Mouse (Mus musculus): Measurements from ENCODE around the gene Svop. TPM values are rescaled to one million over a fixed set of nuclear protein-coding genes. Genes with fewer than 3 reads are reported as not detected.

Svop gene
- polyA plus RNA-seq, 1 experiment = 0.04 TPM

DNA sequence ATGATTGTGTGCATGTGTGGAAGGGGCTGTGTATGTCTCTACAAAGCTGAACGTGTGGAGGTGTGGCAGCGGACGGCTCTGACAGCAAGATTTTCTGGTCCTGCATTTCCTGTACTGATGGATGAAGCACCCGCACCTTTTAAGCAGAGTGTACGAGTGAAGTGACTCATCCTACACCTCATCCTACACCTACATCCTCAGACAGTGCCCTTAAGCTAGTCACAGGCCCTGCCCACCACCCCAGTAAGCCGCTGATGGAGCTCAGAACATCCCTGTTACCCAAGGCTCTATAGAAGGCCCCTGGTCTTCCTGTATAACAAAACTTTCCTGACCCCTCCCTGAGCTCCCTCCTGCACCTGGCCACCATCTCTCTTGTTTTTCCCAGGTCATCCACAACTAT lies 67.0 kb downstream of the Svop start:
- H3K4me3 ChIP-seq (ENCODE audit: insufficient read depth, poor library complexity, severe bottlenecking) = no peak overlapping the region

DNA sequence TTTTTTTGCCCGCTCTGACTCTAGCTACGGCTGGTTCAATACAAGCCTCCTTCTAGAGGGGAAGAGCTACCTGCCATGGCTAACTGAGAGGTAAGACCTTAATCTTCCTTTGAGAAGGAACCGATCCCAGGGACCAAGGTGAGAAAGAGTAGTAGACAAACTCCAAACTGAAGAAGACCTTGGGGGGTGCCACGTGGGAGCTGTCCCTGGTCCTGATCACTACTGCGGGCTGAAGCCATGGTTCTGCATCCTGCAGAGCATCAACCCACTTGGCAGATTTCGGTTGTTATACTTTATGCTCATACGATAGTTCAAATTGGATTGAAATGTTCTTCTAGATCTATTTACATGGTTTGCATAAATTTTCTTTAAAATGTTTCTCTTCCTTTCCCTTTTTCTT lies 76.2 kb downstream of the Svop start:
- H3K27me3 ChIP-seq (ENCODE audit: control insufficient read depth, insufficient read depth, insufficient read length) = peaks cover 27% of the 10 kb centered on the region
- H3ac ChIP-seq (ENCODE audit: control insufficient read depth, insufficient read length, low read depth) = no peak overlapping the region
- H3K79me3 ChIP-seq (ENCODE audit: low read depth) = no peaks in the 10 kb centered on the region
- no peak overlapping the region for H3K4me3 ChIP-seq (ENCODE audit: insufficient read depth, poor library complexity, severe bottlenecking)
- H3K79me2 ChIP-seq (ENCODE audit: control insufficient read depth, insufficient read depth) = no peaks in the 10 kb centered on the region
- H3K36me3 ChIP-seq (ENCODE audit: control insufficient read depth, insufficient read depth) = no peaks in the 10 kb centered on the region
- no peak for TF ChIP-seq CEBPB (IDR thresholded peaks at IDR 0.05; ENCODE audit: low read depth)
- no peak for TF ChIP-seq MYOD1 (IDR thresholded peaks at IDR 0.05; ENCODE audit: control insufficient read depth, insufficient read length, low read depth)
- no peak for TF ChIP-seq MAX (IDR thresholded peaks at IDR 0.05)
- no peak for TF ChIP-seq CTCF (IDR thresholded peaks at IDR 0.05; ENCODE audit: control insufficient read depth, insufficient read depth, insufficient read length)
- TF ChIP-seq FOSL1 (IDR thresholded peaks at IDR 0.05; ENCODE audit: insufficient read depth, low read length, poor library complexity, severe bottlenecking) = no peak
- TF ChIP-seq USF1 (IDR thresholded peaks at IDR 0.05; ENCODE audit: low read depth) = no peak
- no peak for TF ChIP-seq MYOG (IDR thresholded peaks at IDR 0.05; ENCODE audit: control insufficient read depth, extremely low read depth, insufficient read length)

More for the DNA sequence above, 67.0 kb downstream of the Svop start:
- H3K79me2 ChIP-seq (ENCODE audit: control insufficient read depth, insufficient read depth) = no peaks in the 10 kb centered on the region
- no peak overlapping the region for H3ac ChIP-seq (ENCODE audit: control insufficient read depth, insufficient read length, low read depth)
- no peaks in the 10 kb centered on the region for H3K79me3 ChIP-seq (ENCODE audit: low read depth)
- peaks cover 15% of the 10 kb centered on the region for H3K27me3 ChIP-seq (ENCODE audit: control insufficient read depth, insufficient read depth, insufficient read length)
- no peaks in the 10 kb centered on the region for H3K36me3 ChIP-seq (ENCODE audit: control insufficient read depth, insufficient read depth)
- no peak for TF ChIP-seq MYOG (IDR thresholded peaks at IDR 0.05; ENCODE audit: control insufficient read depth, extremely low read depth, insufficient read length)
- TF ChIP-seq CTCF (IDR thresholded peaks at IDR 0.05; ENCODE audit: control insufficient read depth, insufficient read depth, insufficient read length) = no peak
- no peak for TF ChIP-seq USF1 (IDR thresholded peaks at IDR 0.05; ENCODE audit: low read depth)
- TF ChIP-seq CEBPB (IDR thresholded peaks at IDR 0.05; ENCODE audit: low read depth) = no peak
- no peak for TF ChIP-seq FOSL1 (IDR thresholded peaks at IDR 0.05; ENCODE audit: insufficient read depth, low read length, poor library complexity, severe bottlenecking)
- TF ChIP-seq MAX (IDR thresholded peaks at IDR 0.05) = no peak

DNA sequence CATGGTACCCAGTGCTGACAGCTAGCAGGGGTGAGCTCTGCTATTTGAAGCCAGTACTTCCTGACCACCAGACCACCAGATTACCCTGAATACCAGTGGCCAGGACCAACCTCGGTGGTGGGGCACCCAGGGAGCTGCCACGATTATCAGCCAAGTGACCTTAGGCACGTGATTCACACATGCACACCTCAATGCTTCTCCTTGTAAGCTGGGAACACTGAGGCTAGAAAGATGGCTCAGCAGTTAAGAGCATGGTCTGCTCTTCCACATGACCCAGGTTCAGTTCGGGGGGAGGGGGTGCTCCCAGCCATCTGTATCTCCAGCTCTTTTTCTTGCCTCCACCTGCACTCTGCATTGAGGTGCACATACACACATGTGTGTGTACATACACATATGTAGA lies 82.3 kb downstream of the Svop start:
- Histone ChIP-seq H3K27me3 (ENCODE audit: control insufficient read depth, insufficient read depth, insufficient read length) (peaks cover 31% of the 10 kb centered on the region), H3K4me3 (ENCODE audit: insufficient read depth, poor library complexity, severe bottlenecking) (no peak overlapping the region), H3K79me2 (ENCODE audit: control insufficient read depth, insufficient read depth) (no peaks in the 10 kb centered on the region), H3K36me3 (ENCODE audit: control insufficient read depth, insufficient read depth) (no peaks in the 10 kb centered on the region), H3K79me3 (ENCODE audit: low read depth) (no peaks in the 10 kb centered on the region), H3ac (ENCODE audit: control insufficient read depth, insufficient read length, low read depth) (no peak overlapping the region)
- TF ChIP-seq CTCF (IDR thresholded peaks at IDR 0.05; ENCODE audit: control insufficient read depth, insufficient read depth, insufficient read length) (no peak), MAX (IDR thresholded peaks at IDR 0.05) (no peak), CEBPB (IDR thresholded peaks at IDR 0.05; ENCODE audit: low read depth) (no peak), USF1 (IDR thresholded peaks at IDR 0.05; ENCODE audit: low read depth) (no peak), MYOD1 (IDR thresholded peaks at IDR 0.05; ENCODE audit: control insufficient read depth, insufficient read length, low read depth) (no peak), FOSL1 (IDR thresholded peaks at IDR 0.05; ENCODE audit: insufficient read depth, low read length, poor library complexity, severe bottlenecking) (no peak), MYOG (IDR thresholded peaks at IDR 0.05; ENCODE audit: control insufficient read depth, extremely low read depth, insufficient read length) (no peak)

DNA sequence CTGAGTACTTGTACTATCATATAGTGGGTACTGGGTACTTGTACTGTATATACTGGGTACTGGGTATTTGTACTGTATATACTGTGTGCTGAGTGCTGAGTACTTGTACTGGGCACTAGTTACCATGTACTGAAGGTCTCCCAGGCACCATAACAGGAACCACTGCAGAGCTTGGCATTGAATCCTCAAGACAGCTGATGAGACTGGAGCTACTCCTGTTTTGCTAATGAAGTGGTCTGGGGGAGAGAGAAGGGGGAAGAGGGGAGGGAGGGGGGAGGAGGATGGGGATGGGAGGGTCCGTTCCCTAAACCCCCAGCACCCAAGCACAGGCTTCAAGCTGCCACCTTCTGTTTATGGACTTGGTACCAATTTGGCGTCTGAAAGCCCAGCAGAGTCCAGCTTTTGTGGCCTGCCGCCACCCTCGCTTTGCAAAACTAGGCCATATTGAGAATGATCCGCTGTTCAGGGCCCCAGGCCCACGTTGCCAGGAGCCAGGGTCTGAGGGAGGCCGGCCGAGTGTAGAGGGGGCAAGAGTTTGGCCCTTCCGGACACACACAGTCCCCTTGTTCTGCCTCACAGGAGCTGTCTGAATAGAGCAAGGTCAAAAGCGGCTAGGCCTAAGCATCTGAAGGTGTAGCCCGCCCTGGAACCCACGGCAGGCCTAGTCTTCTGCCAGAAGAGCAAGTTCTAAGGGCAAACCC lies 83.5 kb downstream of the Svop start:
- H3K79me3 ChIP-seq (ENCODE audit: low read depth) = no peaks in the 10 kb centered on the region
- TF ChIP-seq FOSL1 (IDR thresholded peaks at IDR 0.05; ENCODE audit: insufficient read depth, low read length, poor library complexity, severe bottlenecking) = no peak
- TF ChIP-seq CEBPB (IDR thresholded peaks at IDR 0.05; ENCODE audit: low read depth) = no peak
- no peak for TF ChIP-seq USF1 (IDR thresholded peaks at IDR 0.05; ENCODE audit: low read depth)
- no peak for TF ChIP-seq MYOD1 (IDR thresholded peaks at IDR 0.05; ENCODE audit: control insufficient read depth, insufficient read length, low read depth)
- H3K36me3 ChIP-seq (ENCODE audit: control insufficient read depth, insufficient read depth) = no peaks in the 10 kb centered on the region
- H3ac ChIP-seq (ENCODE audit: control insufficient read depth, insufficient read length, low read depth) = no peak overlapping the region
- no peaks in the 10 kb centered on the region for H3K79me2 ChIP-seq (ENCODE audit: control insufficient read depth, insufficient read depth)
- no peak overlapping the region for H3K4me3 ChIP-seq (ENCODE audit: insufficient read depth, poor library complexity, severe bottlenecking)
- peaks cover 39% of the 10 kb centered on the region for H3K27me3 ChIP-seq (ENCODE audit: control insufficient read depth, insufficient read depth, insufficient read length)

DNA sequence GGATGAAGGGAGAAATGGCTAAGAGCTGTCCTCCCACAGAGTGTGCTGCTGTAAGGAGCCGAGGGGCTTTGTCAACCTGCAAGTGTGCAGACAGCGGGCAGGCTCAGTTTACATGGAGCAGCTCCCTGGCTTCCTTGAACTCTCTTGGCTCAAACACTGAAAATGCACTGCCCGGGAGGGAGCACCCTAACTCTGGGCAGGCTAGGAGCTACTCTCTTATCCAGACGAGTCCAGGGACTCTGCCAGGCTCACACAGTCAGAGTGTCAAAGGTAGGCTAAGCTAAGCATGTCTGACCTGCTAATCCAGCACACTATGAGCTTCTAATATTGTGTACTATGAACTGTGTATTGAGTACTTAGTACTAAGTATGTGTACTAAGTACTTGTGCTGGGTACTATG lies 84.4 kb downstream of the Svop start:
- Histone ChIP-seq H3K79me3 (ENCODE audit: low read depth) (no peaks in the 10 kb centered on the region), H3K79me2 (ENCODE audit: control insufficient read depth, insufficient read depth) (no peaks in the 10 kb centered on the region), H3K4me3 (ENCODE audit: insufficient read depth, poor library complexity, severe bottlenecking) (no peak overlapping the region), H3K36me3 (ENCODE audit: control insufficient read depth, insufficient read depth) (no peaks in the 10 kb centered on the region), H3K27me3 (ENCODE audit: control insufficient read depth, insufficient read depth, insufficient read length) (peaks cover 43% of the 10 kb centered on the region), H3ac (ENCODE audit: control insufficient read depth, insufficient read length, low read depth) (no peak overlapping the region)
- TF ChIP-seq MYOD1 (IDR thresholded peaks at IDR 0.05; ENCODE audit: control insufficient read depth, insufficient read length, low read depth) (no peak), MAX (IDR thresholded peaks at IDR 0.05) (no peak), CTCF (IDR thresholded peaks at IDR 0.05; ENCODE audit: control insufficient read depth, insufficient read depth, insufficient read length) (no peak), MYOG (IDR thresholded peaks at IDR 0.05; ENCODE audit: control insufficient read depth, extremely low read depth, insufficient read length) (no peak), FOSL1 (IDR thresholded peaks at IDR 0.05; ENCODE audit: insufficient read depth, low read length, poor library complexity, severe bottlenecking) (no peak), USF1 (IDR thresholded peaks at IDR 0.05; ENCODE audit: low read depth) (no peak), CEBPB (IDR thresholded peaks at IDR 0.05; ENCODE audit: low read depth) (no peak)

DNA sequence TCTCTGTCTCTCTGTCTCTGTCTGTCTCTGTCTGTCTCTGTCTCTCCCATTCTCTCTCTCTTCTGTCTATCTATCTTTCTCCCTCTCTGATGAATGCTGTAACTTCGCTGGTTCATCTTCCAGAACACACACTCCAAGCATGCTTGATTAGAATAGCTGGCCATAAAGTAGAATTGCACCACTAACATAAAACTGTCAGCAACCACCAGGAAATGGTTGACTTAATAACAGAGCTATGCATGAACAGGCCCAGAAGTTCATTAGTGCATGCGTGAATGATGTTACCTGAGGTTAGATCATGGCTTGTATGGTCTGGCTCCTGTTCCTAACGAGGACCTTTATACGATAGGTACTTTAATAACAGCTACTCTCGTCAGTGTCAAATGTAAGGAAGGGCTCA lies 86.3 kb downstream of the Svop start:
- no peak overlapping the region for H3K4me3 ChIP-seq (ENCODE audit: insufficient read depth, poor library complexity, severe bottlenecking)
- H3K27me3 ChIP-seq (ENCODE audit: control insufficient read depth, insufficient read depth, insufficient read length) = peaks cover 35% of the 10 kb centered on the region
- H3K36me3 ChIP-seq (ENCODE audit: control insufficient read depth, insufficient read depth) = no peaks in the 10 kb centered on the region
- no peaks in the 10 kb centered on the region for H3K79me3 ChIP-seq (ENCODE audit: low read depth)
- no peaks in the 10 kb centered on the region for H3K79me2 ChIP-seq (ENCODE audit: control insufficient read depth, insufficient read depth)
- TF ChIP-seq FOSL1 (IDR thresholded peaks at IDR 0.05; ENCODE audit: insufficient read depth, low read length, poor library complexity, severe bottlenecking) = no peak
- TF ChIP-seq CEBPB (IDR thresholded peaks at IDR 0.05; ENCODE audit: low read depth) = no peak
- no peak for TF ChIP-seq MAX (IDR thresholded peaks at IDR 0.05)
- no peak for TF ChIP-seq USF1 (IDR thresholded peaks at IDR 0.05; ENCODE audit: low read depth)
- H3ac ChIP-seq (ENCODE audit: control insufficient read depth, insufficient read length, low read depth) = no peak overlapping the region

Measured in C2C12 (cell line).